Mouse (Mus musculus) heart, embryonic 11.5 days (tissue): ENCODE measurements around the gene Pafah1b3. TPM values are rescaled to one million over a fixed set of nuclear protein-coding genes. Genes with fewer than 3 reads are reported as not detected.

ENCODE experiments used
- ATAC-seq: fragments of 200-750 bp; cut with Nextera tagmentation; replicated peaks from 2 replicates; pipeline ENCODE4 v1.8.0; 2017; ENCODE audit warnings: moderate library complexity; ENCODE audit not compliant: insufficient number of reproducible peaks, low FRiP score, low TSS enrichment
- H3K27ac ChIP-seq: fragments of 300-500 bp; sonication (generic); 2 replicates; pipeline ENCODE4 v1.5.1; 2014; ENCODE audit warnings: mild to moderate bottlenecking, low read depth, low read length
- H3K27me3 ChIP-seq: fragments of 300-500 bp; sonication (generic); 2 replicates; pipeline ENCODE4 v1.6.1; 2014; ENCODE audit warnings: mild to moderate bottlenecking, low read length, mixed read lengths; ENCODE audit not compliant: control insufficient read depth, insufficient read depth
- H3K36me3 ChIP-seq: fragments of 300-500 bp; sonication (generic); 2 replicates; pipeline ENCODE4 v1.6.1; 2014; ENCODE audit warnings: mild to moderate bottlenecking, low read length, moderate library complexity, mixed read lengths; ENCODE audit not compliant: control insufficient read depth, insufficient read depth
- H3K4me1 ChIP-seq: fragments of 300-500 bp; sonication (generic); 2 replicates; pipeline ENCODE4 v1.6.1; 2014; ENCODE audit warnings: low read length; ENCODE audit not compliant: control insufficient read depth, insufficient read depth
- H3K4me2 ChIP-seq: fragments of 300-500 bp; sonication (generic); 2 replicates; pipeline ENCODE4 v1.6.1; 2014; ENCODE audit warnings: mild to moderate bottlenecking, moderate library complexity
- H3K4me3 ChIP-seq: fragments of 300-500 bp; sonication (generic); 2 replicates; pipeline ENCODE4 v1.5.1; 2014; ENCODE audit warnings: low read depth, low read length
- H3K9ac ChIP-seq: fragments of 300-500 bp; sonication (generic); 2 replicates; pipeline ENCODE4 v1.6.1; 2014; ENCODE audit warnings: mild to moderate bottlenecking, low read depth, low read length, moderate library complexity
- H3K9me3 ChIP-seq: fragments of 300-500 bp; sonication (generic); replicated peaks from 2 replicates; pipeline ENCODE4 v1.6.1; 2016; ENCODE audit warnings: low read length; ENCODE audit not compliant: control insufficient read depth
- WGBS: fragments of 180-500 bp; shearing (Covaris S2); extraction: QIAGEN DNeasy Blood & Tissue Kit; methylation state at CpG from one replicate; pipeline ENCODE4 v1.1.7; 2014; ENCODE audit not compliant: insufficient replicate concordance; 5-methylcytosine and 5-hydroxymethylcytosine counted together
- polyA plus RNA-seq: library from polyadenylated mRNA; unstranded; fragments of >200 nt; fragmentation: Nextera tagmentation; extraction: Ambion mirVana; gene quantifications from 2 replicates; pipeline ENCODE4 v1.2.1, GENCODE M21; 2014

Pafah1b3 gene
- polyA plus RNA-seq, 1 experiment from 2014 or later = 141 TPM

- H3K4me2 ChIP-seq = no peak overlapping the region
- H3K36me3 ChIP-seq = no peaks in the 10 kb centered on the region
- H3K4me3 ChIP-seq = no peak overlapping the region
- 0 out of 2 replicates have a peak, but pooled peaks cover 3% of the 10 kb centered on the region for H3K4me1 ChIP-seq
- WGBS = 47% methylated on average over 17 of the region's 17 CpGs
- H3K27me3 ChIP-seq = peaks cover 72% of the 10 kb centered on the region
- H3K9ac ChIP-seq = no peak overlapping the region
- ATAC-seq = no peak
- H3K9me3 ChIP-seq = no peaks in the 10 kb centered on the region
- no peak overlapping the region for H3K27ac ChIP-seq
Observed at GRCm38 (mm10) chr7:25308702-25309318, 11.0 kb upstream of the Pafah1b3 start.

DNA sequence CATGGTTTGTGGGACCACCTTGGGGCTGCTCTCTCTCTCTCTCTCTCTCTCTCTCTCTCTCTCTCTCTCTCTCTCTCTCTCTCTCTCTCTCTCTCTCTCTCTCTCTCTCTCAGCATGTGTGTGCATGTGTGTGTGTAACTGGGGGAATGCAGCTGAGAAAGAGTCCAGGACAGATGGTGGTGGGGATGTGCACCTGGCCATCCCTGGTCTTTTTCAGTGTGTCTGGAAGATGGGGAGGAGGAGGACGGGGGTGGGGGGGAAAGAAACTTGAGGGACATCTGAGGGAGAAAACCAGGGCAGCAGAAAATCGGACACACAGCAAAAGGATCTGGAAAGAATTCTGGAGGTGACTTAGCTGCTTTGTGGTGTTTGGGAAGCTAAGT lies 8.8 kb upstream of the Pafah1b3 start:
- no peak for ATAC-seq
- Histone ChIP-seq H3K9ac (no peak overlapping the region), H3K27ac (no peak overlapping the region), H3K36me3 (no peaks in the 10 kb centered on the region), H3K4me3 (peak overlapping the region; percentile 59; the same call in 1 of the 2 replicates), H3K4me2 (peak overlapping the region; percentile 97; the same call in 1 of the 2 replicates), H3K9me3 (no peaks in the 10 kb centered on the region), H3K4me1 (0 out of 2 replicates have a peak, but pooled peaks cover 3% of the 10 kb centered on the region), H3K27me3 (peaks cover 59% of the 10 kb centered on the region)
- 40% methylated on average over 2 of the region's 2 CpGs for WGBS

DNA sequence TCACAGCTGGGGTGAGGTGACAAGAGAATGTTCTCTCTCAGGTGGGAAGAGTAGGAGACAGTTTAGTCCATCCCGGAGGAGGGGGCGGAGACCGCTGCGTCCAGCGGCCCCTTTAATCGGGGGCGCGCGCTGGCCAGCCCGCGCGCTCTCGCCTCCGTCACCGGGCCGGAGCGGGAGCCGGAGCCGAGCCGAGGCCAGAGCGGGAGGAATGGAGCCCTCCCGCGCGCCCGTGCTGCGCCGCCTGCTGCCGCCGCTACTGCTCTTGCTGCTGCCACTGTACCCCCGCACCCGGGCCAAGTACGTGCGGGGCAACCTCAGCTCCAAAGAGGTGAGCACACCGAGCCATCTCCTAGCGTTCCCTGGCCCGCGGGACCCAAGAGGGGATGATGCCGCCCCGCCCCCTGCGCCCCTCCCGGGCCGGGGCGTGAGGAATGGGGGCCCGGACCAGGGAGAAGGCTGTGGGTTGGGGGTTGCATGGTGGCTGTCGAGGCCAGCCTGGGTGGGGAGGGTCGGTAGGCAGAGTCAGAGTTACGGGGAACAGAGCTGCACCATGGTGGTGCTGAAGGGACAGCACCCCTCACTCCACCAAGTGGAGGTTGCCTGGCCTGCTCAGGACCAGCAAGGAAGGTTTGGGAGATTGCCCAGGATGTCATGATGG lies 8.3 kb upstream of the Pafah1b3 start, which contains the start of gene Tmem145:
Gene Tmem145 (plus strand): TSS at position 151 of the 658 bp plus-strand sequence.
- Histone ChIP-seq H3K27ac (no peak within 1 kb of the TSS), H3K9ac (no peak within 1 kb of the TSS), H3K9me3 (no peaks in the 10 kb centered on the region), H3K4me1 (0 out of 2 replicates have a peak, but pooled peaks cover 3% of the 10 kb centered on the region), H3K27me3 (peaks cover 54% of the 10 kb centered on the region), H3K4me2 (peak within 1 kb of the TSS; percentile 97), H3K4me3 (peak within 1 kb of the TSS; percentile 59), H3K36me3 (no peaks in the 10 kb centered on the region)
- ATAC-seq = peak; percentile 23; the same call in 1 of the 2 replicates
- WGBS = under 1% methylated on average over 47 of the region's 47 CpGs

DNA sequence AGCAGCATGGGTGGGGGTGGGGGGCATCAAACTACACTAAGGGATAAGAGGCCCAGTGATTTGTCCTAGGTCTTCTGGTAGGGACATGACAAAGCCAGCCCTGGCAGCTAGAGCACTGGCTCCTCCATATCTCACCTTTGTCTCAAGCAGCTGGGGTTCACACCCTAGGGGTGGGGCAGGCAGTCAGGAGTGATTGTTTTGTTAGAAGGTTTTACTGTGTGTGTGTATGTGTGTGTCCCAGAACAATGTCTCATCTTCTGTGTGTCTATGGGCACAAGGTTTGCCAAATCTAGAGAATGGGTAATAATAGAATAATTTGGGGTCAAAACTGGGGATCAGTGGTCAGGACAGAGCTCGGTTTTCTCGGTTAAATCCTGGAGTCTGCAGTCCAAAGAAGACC lies 7.7 kb upstream of the Pafah1b3 start:
- Histone ChIP-seq H3K27me3 (peaks cover 52% of the 10 kb centered on the region), H3K4me2 (peak overlapping the region; percentile 97), H3K9ac (no peak overlapping the region), H3K27ac (no peak overlapping the region), H3K36me3 (no peaks in the 10 kb centered on the region), H3K4me1 (0 out of 2 replicates have a peak, but pooled peaks cover 3% of the 10 kb centered on the region), H3K4me3 (peak overlapping the region; percentile 59), H3K9me3 (no peaks in the 10 kb centered on the region)
- ATAC-seq = no peak
- 0% methylated on average over 2 of the region's 2 CpGs for WGBS

- H3K9ac ChIP-seq = no peak overlapping the region
- WGBS = 60% methylated on average over 3 of the region's 3 CpGs
- 0 out of 2 replicates have a peak, but pooled peaks cover 3% of the 10 kb centered on the region for H3K4me1 ChIP-seq
- no peaks in the 10 kb centered on the region for H3K9me3 ChIP-seq
- H3K36me3 ChIP-seq = no peaks in the 10 kb centered on the region
- ATAC-seq = no peak
- no peak overlapping the region for H3K4me3 ChIP-seq
- peaks cover 40% of the 10 kb centered on the region for H3K27me3 ChIP-seq
- no peak overlapping the region for H3K4me2 ChIP-seq
- no peak overlapping the region for H3K27ac ChIP-seq
Observed at GRCm38 (mm10) chr7:25303685-25304006, 5.9 kb upstream of the Pafah1b3 start.

GRCm38 (mm10) chr7:25303003-25303684 lies 5.4 kb upstream of the Pafah1b3 start:
- Histone ChIP-seq H3K4me2 (no peak overlapping the region), H3K9ac (no peak overlapping the region), H3K4me3 (no peak overlapping the region), H3K36me3 (no peaks in the 10 kb centered on the region), H3K27me3 (peaks cover 35% of the 10 kb centered on the region), H3K27ac (no peak overlapping the region), H3K9me3 (no peaks in the 10 kb centered on the region), H3K4me1 (0 out of 2 replicates have a peak, but pooled peaks cover 3% of the 10 kb centered on the region)
- 52% methylated on average over 9 of the region's 9 CpGs for WGBS
- ATAC-seq = no peak

GRCm38 (mm10) chr7:25301063-25301462 lies 3.3 kb upstream of the Pafah1b3 start, which contains the start of gene Prr19:
TSS of gene Prr19 (plus strand) at chr7:25301411.
- no peaks in the 10 kb centered on the region for H3K9me3 ChIP-seq
- H3K4me1 ChIP-seq = peaks cover 9% of the 10 kb centered on the region
- peaks cover 18% of the 10 kb centered on the region for H3K27me3 ChIP-seq
- H3K27ac ChIP-seq = no peak within 1 kb of the TSS
- H3K9ac ChIP-seq = no peak within 1 kb of the TSS
- no peak within 1 kb of the TSS for H3K4me3 ChIP-seq
- no peak within 1 kb of the TSS for H3K4me2 ChIP-seq
- no peaks in the 10 kb centered on the region for H3K36me3 ChIP-seq
- ATAC-seq = no peak; the same call in 1 of the 2 replicates
- WGBS = 52% methylated on average over 19 of the region's 19 CpGs

- WGBS = 1% methylated on average over 21 of the region's 21 CpGs
- peak; percentile 20; the same call in 1 of the 2 replicates for ATAC-seq
Observed at GRCm38 (mm10) chr7:25296945-25297453, 787 bp downstream of the Pafah1b3 start.

More at GRCm38 (mm10) chr7:25296945-25297453, 787 bp downstream of the Pafah1b3 start:
- Histone ChIP-seq H3K27me3 (no peaks in the 10 kb centered on the region), H3K4me1 (peaks cover 15% of the 10 kb centered on the region), H3K4me3 (peak overlapping the region; percentile 83), H3K27ac (peak overlapping the region; percentile 95), H3K9me3 (no peaks in the 10 kb centered on the region), H3K9ac (peak overlapping the region; percentile 85), H3K36me3 (peaks cover 21% of the 10 kb centered on the region), H3K4me2 (peak overlapping the region; percentile 94)
